10 mouse cellular contexts compared by ENCODE assay signal in genomic region chr13:45005861-45006260, GRCm38 (mm10). TPM values are rescaled to one million over a fixed set of nuclear protein-coding genes. Genes with fewer than 3 reads are reported as not detected.
DNase-seq lines count a peak whose midpoint lies in the region; ATAC-seq lines count a peak whose summit lies in the region.
"Had no signal": no experiment of that assay in that cellular context is flagged by ENCODE, and none has a peak within 500 bp of the region (broad histone marks: within the 10 kb centered on the region; RNA-seq: fewer than 3 reads in every experiment).

No protein-coding gene starts in this region.

- H3K4me2 ChIP-seq in kidney, embryonic 16.5 days (replicated peaks; ENCODE audit: low read depth, low read length) = no peak overlapping the region

- H3K4me1 ChIP-seq in kidney, embryonic 16.5 days (ENCODE audit: insufficient read depth, low read length) = peaks cover 22% of the 10 kb centered on the region

- 32% methylated on average over 7 of the region's 7 CpGs for WGBS in kidney, embryonic 16.5 days

- H3K36me3 ChIP-seq in kidney, embryonic 16.5 days (ENCODE audit: insufficient read depth, low read length) = no peaks in the 10 kb centered on the region

- intact Hi-C loops in left cerebral cortex, postnatal 14 days (cut with DNase I) = loop anchor here (10.0 kb wide), 1 partner anchor 469 kb away; no protein-coding TSS in a partner anchor

- H3K27ac ChIP-seq in kidney, embryonic 16.5 days (ENCODE audit: low read length) = peak overlapping the region; percentile 43; the same call in 1 of the 2 replicates

- H3K4me3 ChIP-seq in kidney, embryonic 16.5 days (ENCODE audit: low read length) = no peak overlapping the region

- no peak for ATAC-seq in kidney, embryonic 16.5 days (ENCODE audit: low FRiP score, low TSS enrichment)
- ATAC-seq in neutrophil, adult 5-6 weeks (ENCODE audit: extremely low read depth, insufficient number of reproducible peaks, low FRiP score, poor library complexity, severe bottlenecking) = peak; percentile 34; the same call in 1 of the 2 replicates
- ATAC-seq: hindbrain, embryonic 16.5 days had no signal

- peak; percentile 24 for DNase-seq in lung, postnatal 36 days
- no peak for DNase-seq in lung, postnatal 10 days
- DNase-seq in embryo, embryonic 10.5 days (ENCODE audit: low spot score) = peak; percentile 60
- no peak for DNase-seq in cerebellum, adult 11 months
- no peak for DNase-seq in left cerebral cortex, postnatal 14 days (ENCODE audit: low spot score in 2 of 2)
- no peak for DNase-seq in adrenal gland, adult 8-10 months
- DNase-seq: left cerebral cortex, postnatal 4 days had no signal

- H3K9me3 ChIP-seq in kidney, embryonic 16.5 days (ENCODE audit: low read length) = no peaks in the 10 kb centered on the region

- H3K9ac ChIP-seq in kidney, embryonic 16.5 days (replicated peaks; ENCODE audit: low read length) = no peak overlapping the region

- no peaks in the 10 kb centered on the region for H3K27me3 ChIP-seq in kidney, embryonic 16.5 days (ENCODE audit: insufficient read depth, low read length)

RNA-seq across cellular contexts. Expression of gene Dtnbp1, which starts 3.9 kb away (rescaled TPM):
- 75.4 and 81.8 TPM in 2 replicates for polyA plus RNA-seq in kidney, embryonic 16.5 days (2015; fragmentation: Nextera tagmentation; extraction: Ambion mirVana)
- 26.4 and 28.1 TPM in 2 replicates for total RNA-seq in neutrophil, adult 5-6 weeks (2017)
- total RNA-seq in left cerebral cortex, postnatal 14 days (2021) = 10 to 100 TPM; 78.9 to 89.5 TPM
- total RNA-seq in adrenal gland, adult 8-10 months (2022) = 10 to 100 TPM; 36.0 to 41.1 (median 39.5) TPM

Comparison
In these comparisons a context has a peak if more than half of its experiments do, and no peak if none do; other contexts are left out.
1. DNase-seq: peak in lung, postnatal 36 days (single experiment) and embryo, embryonic 10.5 days (single experiment); none in lung, postnatal 10 days (single experiment), cerebellum, adult 11 months (single experiment), left cerebral cortex, postnatal 14 days (0 of 2) and adrenal gland, adult 8-10 months (single experiment).